1 mouse cellular context compared by ENCODE assay signal in the genomic region with DNA sequence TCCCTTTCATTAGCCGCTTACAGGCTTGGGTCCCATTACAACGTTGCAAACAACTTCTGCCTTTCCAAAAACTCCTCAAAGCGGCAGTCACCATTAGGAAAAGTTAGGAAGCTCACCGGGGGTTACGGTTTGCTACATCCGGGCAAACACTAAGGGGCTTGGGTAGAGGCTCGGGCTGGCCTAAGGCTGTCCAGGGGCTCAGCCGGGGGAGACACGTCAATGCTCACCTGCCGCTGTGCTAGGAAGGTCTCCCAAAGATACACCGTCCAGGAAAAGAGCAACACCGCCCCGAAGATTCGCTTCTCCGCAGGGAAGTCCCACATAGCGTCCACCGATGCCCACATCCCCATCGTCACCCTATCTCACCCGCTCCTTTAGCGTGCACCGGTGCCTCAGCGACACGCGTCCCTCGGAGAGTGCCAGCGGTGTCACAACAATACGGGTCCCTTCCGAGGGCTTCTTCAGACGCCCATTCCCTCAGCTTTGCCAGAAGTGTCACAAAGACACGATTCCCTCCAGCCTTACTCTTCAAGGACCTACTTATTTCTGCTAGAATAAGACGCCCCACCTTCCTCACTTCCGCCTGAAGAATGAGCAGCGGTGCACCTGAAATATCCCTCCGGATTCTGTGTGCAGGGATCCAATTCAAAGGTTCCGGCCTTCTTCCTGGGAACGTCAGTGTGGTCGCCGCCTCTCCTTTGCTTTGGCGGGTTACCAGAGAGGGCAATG.
A peak's percentile ranks its signal among the peaks of the same experiment; 100 is the strongest.
TF ChIP-seq lines count a peak whose summit lies in the region.

Zmpste24 (minus strand) TSS at position 592 of the 729 bp plus-strand sequence.

TF ChIP-seq in CH12.LX, 34 proteins besides CTCF, POLR2A, EP300 and RAD21 (continued from another document):
- TF ChIP-seq USF1 (IDR thresholded peaks at IDR 0.05; ENCODE audit: low read depth, low read length) = no peak
- peak; percentile 89 for TF ChIP-seq TBP (conservative IDR thresholded peaks at IDR 0.05; ENCODE audit: low read depth, low read length)
- peak; percentile 59; the same call in 1 of the 2 replicates for TF ChIP-seq IRF4 (IDR thresholded peaks at IDR 0.05; ENCODE audit: low read depth, low read length)
- peak; percentile 78; the same call in 1 of the 2 replicates for TF ChIP-seq MXI1 (IDR thresholded peaks at IDR 0.05; ENCODE audit: low read depth, low read length)
- TF ChIP-seq ETS1 (conservative IDR thresholded peaks at IDR 0.05; ENCODE audit: low read depth, low read length) = no peak
- peak; percentile 33; the same call in 1 of the 2 replicates for TF ChIP-seq MAX (IDR thresholded peaks at IDR 0.05; ENCODE audit: low read length)
- TF ChIP-seq TCF12 (IDR thresholded peaks at IDR 0.05; ENCODE audit: low read depth, low read length) = peak; percentile 76
- TF ChIP-seq GABPA (IDR thresholded peaks at IDR 0.05; ENCODE audit: insufficient replicate concordance, low read depth, low read length) = no peak
- TF ChIP-seq NELFE (IDR thresholded peaks at IDR 0.05; ENCODE audit: low read depth, low read length) = peak; percentile 86
- no peak for TF ChIP-seq ZC3H11A (IDR thresholded peaks at IDR 0.05; ENCODE audit: low read depth, low read length)
- no peak; the same call in 1 of the 2 replicates for TF ChIP-seq E2F4 (IDR thresholded peaks at IDR 0.05; ENCODE audit: insufficient replicate concordance, low read depth, low read length)
- peak; percentile 62; the same call in 1 of the 2 replicates for TF ChIP-seq KAT2A (IDR thresholded peaks at IDR 0.05; ENCODE audit: insufficient replicate concordance, low read length)
- no peak for TF ChIP-seq MYC (IDR thresholded peaks at IDR 0.05; ENCODE audit: low read depth, low read length)
- TF ChIP-seq CHD2 (IDR thresholded peaks at IDR 0.05; ENCODE audit: low read length) = no peak
- TF ChIP-seq POLR2AphosphoS2 (IDR thresholded peaks at IDR 0.05; ENCODE audit: low read depth, low read length) = no peak
- no peak for TF ChIP-seq MAFK (IDR thresholded peaks at IDR 0.05; ENCODE audit: insufficient replicate concordance, low read length)
- TF ChIP-seq ZKSCAN1 (IDR thresholded peaks at IDR 0.05; ENCODE audit: borderline replicate concordance, low read depth, low read length) = no peak
- TF ChIP-seq ELF1 (IDR thresholded peaks at IDR 0.05; ENCODE audit: low read depth, low read length) = peak; percentile 87
- no peak; the same call in 1 of the 2 replicates for TF ChIP-seq MEF2A (IDR thresholded peaks at IDR 0.05; ENCODE audit: borderline replicate concordance, low read depth, low read length)
- TF ChIP-seq JUND (conservative IDR thresholded peaks at IDR 0.05; ENCODE audit: low read depth, low read length) = no peak
- TF ChIP-seq UBTF (IDR thresholded peaks at IDR 0.05; ENCODE audit: low read depth, low read length) = 0 out of 2 replicates have a peak, but pooled peaks have one; percentile 47
- TF ChIP-seq HCFC1 (IDR thresholded peaks at IDR 0.05; ENCODE audit: low read depth, low read length) = peak; percentile 91
- TF ChIP-seq RCOR1 (conservative IDR thresholded peaks at IDR 0.05; ENCODE audit: low read depth, low read length) = no peak
